Mouse (Mus musculus) bone marrow, adult 2 months (tissue): Measurements from ENCODE around the gene Lrp10.

Experiments used
- CTCF ChIP-seq: fragments of 200-500 bp; IDR thresholded peaks from 2 replicates; pipeline ENCODE4 v1.5.1; 2011; ENCODE audit warnings: low read length, control low read depth; ENCODE audit not compliant: control insufficient read depth, insufficient read depth
- POLR2A ChIP-seq: fragments of 200-500 bp; IDR thresholded peaks from 2 replicates; pipeline ENCODE4 v1.6.1; 2011; ENCODE audit warnings: low read depth, mild to moderate bottlenecking, control low read depth, low read length, borderline replicate concordance; ENCODE audit not compliant: control insufficient read depth

DNA sequence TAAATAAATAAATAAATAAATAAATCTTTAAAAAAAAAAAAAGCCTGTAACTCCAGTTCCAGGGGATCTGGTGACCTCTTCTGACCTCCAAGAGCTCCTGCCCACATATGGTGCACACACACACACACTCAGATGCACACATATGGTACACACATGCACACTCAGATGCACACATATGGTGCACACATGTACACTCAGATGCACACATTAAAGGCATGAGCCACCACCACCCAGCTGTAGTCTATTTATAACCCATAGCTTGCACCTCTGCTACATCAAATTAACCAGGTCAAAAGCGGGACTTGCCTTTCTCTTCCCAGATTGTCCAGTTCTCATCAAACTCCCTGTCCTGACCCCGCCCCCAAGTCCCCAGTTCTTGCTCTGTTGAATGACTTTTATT is 42.9 kb upstream of the Lrp10 start:
- no peak for TF ChIP-seq CTCF
- TF ChIP-seq POLR2A, result no peak
